Mouse (Mus musculus) CD4-positive, CD25-positive, alpha-beta regulatory T cell, adult 2 months (primary cell): ENCODE results near the gene Nt5dc3.

Experiments used
- DNase-seq: peaks from one replicate; pipeline ENCODE4 v3.0.0-alpha.2; 2012; ENCODE audit warnings: low read depth, low spot score

The Nt5dc3 gene

GRCm38 (mm10) chr10:86872591-86872990, 93.8 kb downstream of the Nt5dc3 start:
- no peak for DNase-seq

- no peak for DNase-seq
Measured at GRCm38 (mm10) chr10:86878721-86879120, 99.9 kb downstream of the Nt5dc3 start.

GRCm38 (mm10) chr10:86880071-86880806, 101.4 kb downstream of the Nt5dc3 start:
- no peak for DNase-seq

- DNase-seq: no peak
Measured at GRCm38 (mm10) chr10:86881448-86881847, 102.6 kb downstream of the Nt5dc3 start.

GRCm38 (mm10) chr10:86886434-86886833, 107.6 kb downstream of the Nt5dc3 start:
- DNase-seq: no peak
